Mouse (Mus musculus): ENCODE measurements around the gene Itga1. TPM values are rescaled to one million over a fixed set of nuclear protein-coding genes. Genes with fewer than 3 reads are reported as not detected.

The Itga1 gene
- total RNA-seq, 2 experiments from 2014 or later: 31.0 to 34.9 TPM

- DNase-seq: no peak
These were observed 114.1 kb downstream of the Itga1 start for GRCm38 (mm10) chr13:114987668-114988067.

GRCm38 (mm10) chr13:114987161-114987560 lies 114.6 kb downstream of the Itga1 start:
- peak; percentile 47 to 81 for DNase-seq

- DNase-seq: no peak
These were observed 117.1 kb downstream of the Itga1 start for GRCm38 (mm10) chr13:114984658-114985057.

GRCm38 (mm10) chr13:114983116-114983515 lies 118.6 kb downstream of the Itga1 start:
- no peak for DNase-seq

- DNase-seq: peak in 1 of 2 experiments; percentile 45
These were observed 120.8 kb downstream of the Itga1 start for GRCm38 (mm10) chr13:114980831-114981419.

- DNase-seq: no peak
These were observed 127.2 kb downstream of the Itga1 start for GRCm38 (mm10) chr13:114974484-114975042.

GRCm38 (mm10) chr13:114971905-114972304 lies 129.9 kb downstream of the Itga1 start:
- DNase-seq: no peak

- DNase-seq: peak; percentile 69 to 89
These were observed 137.5 kb downstream of the Itga1 start for GRCm38 (mm10) chr13:114964233-114964632.

GRCm38 (mm10) chr13:114954516-114954915 lies 147.2 kb downstream of the Itga1 start:
- DNase-seq: no peak

- no peak for DNase-seq
These were observed 168.2 kb downstream of the Itga1 start for GRCm38 (mm10) chr13:114933541-114933940.

GRCm38 (mm10) chr13:114931775-114932294 lies 169.9 kb downstream of the Itga1 start, which contains the start of gene Itga2:
Itga2 (minus strand) TSS chr13:114932100.
- DNase-seq: peak; percentile 64 to 83

- peak in 1 of 2 experiments; percentile 15 for DNase-seq
These were observed 170.6 kb downstream of the Itga1 start for GRCm38 (mm10) chr13:114930996-114931649.

GRCm38 (mm10) chr13:114924785-114925184 lies 177.0 kb downstream of the Itga1 start:
- no peak for DNase-seq

GRCm38 (mm10) chr13:114923331-114923730 lies 178.4 kb downstream of the Itga1 start:
- DNase-seq: no peak

- no peak for DNase-seq
These were observed 186.0 kb downstream of the Itga1 start for GRCm38 (mm10) chr13:114915767-114916166.

- no peak for DNase-seq
These were observed 186.8 kb downstream of the Itga1 start for GRCm38 (mm10) chr13:114914963-114915362.

- DNase-seq: no peak
These were observed 187.2 kb downstream of the Itga1 start for GRCm38 (mm10) chr13:114914559-114914958.

- DNase-seq: no peak
These were observed 191.1 kb downstream of the Itga1 start for GRCm38 (mm10) chr13:114910629-114911028.

- no peak for DNase-seq
These were observed 192.2 kb downstream of the Itga1 start for GRCm38 (mm10) chr13:114909514-114909913.

- no peak for DNase-seq
These were observed 193.9 kb downstream of the Itga1 start for GRCm38 (mm10) chr13:114907876-114908275.

All from heart, adult 18-20 months (tissue).